8 mouse cellular contexts compared by ENCODE assay signal in the genomic region with DNA sequence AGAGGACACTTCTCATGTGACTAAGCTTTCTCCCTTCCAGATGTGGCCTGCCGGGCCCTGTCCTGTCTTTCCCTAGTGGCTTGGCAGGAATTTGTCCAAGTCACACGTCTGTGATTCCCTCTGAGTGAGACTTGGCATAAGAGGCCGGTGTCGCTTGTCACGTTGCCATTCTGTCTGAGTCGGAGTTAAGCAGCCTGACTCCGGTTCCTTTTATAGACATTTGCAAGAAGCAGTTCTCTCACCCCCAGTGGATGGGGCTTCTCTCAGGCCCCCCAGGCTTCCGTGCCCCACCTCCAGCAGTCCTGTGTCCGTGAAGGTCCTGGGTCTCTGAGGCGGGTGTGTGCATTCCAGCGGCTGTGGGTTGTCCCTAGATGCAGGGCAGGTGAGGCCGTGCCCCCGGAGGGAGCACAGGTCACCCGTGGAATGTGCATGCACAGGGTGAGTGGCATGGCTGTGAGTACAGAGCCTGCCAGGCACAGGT. TPM values are rescaled to one million over a fixed set of nuclear protein-coding genes. Genes with fewer than 3 reads are reported as not detected.
DNase-seq lines count a peak whose midpoint lies in the region; ATAC-seq and TF ChIP-seq lines count a peak whose summit lies in the region.

No protein-coding gene starts in this region.

- no peaks in the 10 kb centered on the region; the same call in 1 of the 2 replicates for H3K36me3 ChIP-seq in liver, adult 2 months (ENCODE audit: control insufficient read depth, insufficient read depth, low read length)
- H3K36me3 ChIP-seq in forebrain, embryonic 11.5 days (ENCODE audit: control insufficient read depth, insufficient read depth, low read length): no peaks in the 10 kb centered on the region; the same call in 1 of the 2 replicates
- peaks cover 21% of the 10 kb centered on the region for H3K36me3 ChIP-seq in midbrain, embryonic 13.5 days

- no peaks in the 10 kb centered on the region for H3K27me3 ChIP-seq in liver, adult 2 months (ENCODE audit: control insufficient read depth, insufficient read depth, low read length)
- no peaks in the 10 kb centered on the region for H3K27me3 ChIP-seq in forebrain, embryonic 11.5 days (ENCODE audit: control insufficient read depth, insufficient read depth, low read length)
- H3K27me3 ChIP-seq in midbrain, embryonic 13.5 days: no peaks in the 10 kb centered on the region

- peak overlapping the region; percentile 29; the same call in 1 of the 2 replicates for H3K4me3 ChIP-seq in liver, adult 2 months (ENCODE audit: insufficient read depth, low read depth, low read length)
- H3K4me3 ChIP-seq in forebrain, embryonic 11.5 days (ENCODE audit: low read depth, low read length): 0 out of 2 replicates have a peak overlapping the region, but pooled peaks have one; percentile 13
- peak overlapping the region; percentile 98 for H3K4me3 ChIP-seq in midbrain, embryonic 13.5 days (replicated peaks)

- 8% methylated on average over 14 of the region's 14 CpGs for WGBS in liver, adult 2 months
- WGBS in forebrain, embryonic 11.5 days: 38% methylated on average over 14 of the region's 14 CpGs
- WGBS in midbrain, embryonic 13.5 days: 37% methylated on average over 14 of the region's 14 CpGs

- peak overlapping the region; percentile 68 for H3K27ac ChIP-seq in liver, adult 2 months (replicated peaks; ENCODE audit: insufficient read depth, low read depth, low read length)
- H3K27ac ChIP-seq in forebrain, embryonic 11.5 days (ENCODE audit: low read depth, low read length): no peak overlapping the region
- no peak overlapping the region for H3K27ac ChIP-seq in midbrain, embryonic 13.5 days

- peaks cover 43% of the 10 kb centered on the region for H3K4me1 ChIP-seq in liver, adult 2 months (ENCODE audit: control insufficient read depth, insufficient read depth, low read length)
- H3K4me1 ChIP-seq in forebrain, embryonic 11.5 days (replicated peaks; ENCODE audit: control insufficient read depth, insufficient read depth, low read length): peaks cover 25% of the 10 kb centered on the region
- H3K4me1 ChIP-seq in midbrain, embryonic 13.5 days (replicated peaks): peaks cover 66% of the 10 kb centered on the region

- TF ChIP-seq CTCF in liver, adult 2 months (IDR thresholded peaks at IDR 0.05; ENCODE audit: low read depth, low read length): no peak

- no peaks in the 10 kb centered on the region for H3K9me3 ChIP-seq in forebrain, embryonic 11.5 days (ENCODE audit: control insufficient read depth, low read length)
- no peaks in the 10 kb centered on the region for H3K9me3 ChIP-seq in midbrain, embryonic 13.5 days

- peak; percentile 88 for DNase-seq in liver, adult 2 months (ENCODE audit: extremely low read depth, low read depth, low spot score)
- no peak for DNase-seq in liver
- no peak for DNase-seq in forebrain, embryonic 11.5 days (ENCODE audit: low spot score)
- DNase-seq in heart, postnatal 14 days: peak; percentile 73 to 81
- DNase-seq in kidney, postnatal 36 days: peak; percentile 80 to 87
- no peak for DNase-seq in ovary, postnatal 10 days (ENCODE audit: low spot score)

- intact Hi-C loops in heart, postnatal 14 days (cut with DNase I): no loop called here

- H3K4me2 ChIP-seq in forebrain, embryonic 11.5 days (ENCODE audit: low read depth, low read length, severe bottlenecking): peak overlapping the region; percentile 77; the same call in 1 of the 2 replicates
- H3K4me2 ChIP-seq in midbrain, embryonic 13.5 days (replicated peaks): peak overlapping the region; percentile 77

- no peak for TF ChIP-seq POLR2A in liver, adult 2 months (IDR thresholded peaks at IDR 0.05; ENCODE audit: extremely low read depth, insufficient read depth, low read length)

- H3K9ac ChIP-seq in liver, adult 2 months (ENCODE audit: low read depth, low read length): peak overlapping the region; percentile 94; the same call in 1 of the 2 replicates
- peak overlapping the region; percentile 93; the same call in 1 of the 2 replicates for H3K9ac ChIP-seq in forebrain, embryonic 11.5 days (ENCODE audit: low read length)
- H3K9ac ChIP-seq in midbrain, embryonic 13.5 days (replicated peaks): peak overlapping the region; percentile 96

- peaks cover 44% of the 10 kb centered on the region for H3K79me2 ChIP-seq in liver, adult 2 months (ENCODE audit: control insufficient read depth, insufficient read depth, low read length)

- ATAC-seq in forebrain, embryonic 11.5 days (replicated peaks; ENCODE audit: low FRiP score): no peak
- ATAC-seq in midbrain, embryonic 13.5 days: no peak
- ATAC-seq in erythroid progenitor cell, adult 5-6 weeks (replicated peaks; ENCODE audit: low FRiP score, poor library complexity, severe bottlenecking): no peak

RNA-seq across cellular contexts. Expression of a gene that starts 13.9 kb away (rescaled TPM):
- total RNA-seq in liver, adult 2 months (2014; rRNA removed): 24.9 and 29.5 TPM in 2 replicates
- 74.6 and 85.7 TPM in 2 replicates for polyA plus RNA-seq in liver, adult 2 months (2012; rRNA removed)
- polyA plus RNA-seq in forebrain, embryonic 11.5 days (2014; fragmentation: Nextera tagmentation; extraction: Ambion mirVana): 128 and 136 TPM in 2 replicates
- 100 to 1,000 TPM; 125 to 128 TPM for total RNA-seq in heart, postnatal 14 days (2021)
- polyA plus RNA-seq in midbrain, embryonic 13.5 days (2015; fragmentation: Nextera tagmentation; extraction: Ambion mirVana): 133 and 137 TPM in 2 replicates
- 20.1 and 20.5 TPM in 2 replicates for total RNA-seq in erythroid progenitor cell, adult 5-6 weeks (2015; ENCODE audit: low replicate concordance)
- 3.0 and 4.9 TPM in 2 replicates for total RNA-seq in erythroid progenitor cell, adult 5-6 weeks (2017; ENCODE audit: low replicate concordance)

RNA-seq across cellular contexts. Expression of a gene that starts 34.8 kb away (rescaled TPM):
- total RNA-seq in liver, adult 2 months (2014; rRNA removed): 5.9 and 6.6 TPM in 2 replicates
- polyA plus RNA-seq in liver, adult 2 months (2012; rRNA removed): 9.3 and 13.0 TPM in 2 replicates
- polyA plus RNA-seq in forebrain, embryonic 11.5 days (2014; fragmentation: Nextera tagmentation; extraction: Ambion mirVana): 17.5 and 20.1 TPM in 2 replicates
- total RNA-seq in heart, postnatal 14 days (2021): 10 to 100 TPM; 29.5 to 34.7 TPM
- 42.8 and 44.8 TPM in 2 replicates for polyA plus RNA-seq in midbrain, embryonic 13.5 days (2015; fragmentation: Nextera tagmentation; extraction: Ambion mirVana)
- 2.9 and 8.3 TPM in 2 replicates for total RNA-seq in erythroid progenitor cell, adult 5-6 weeks (2015; ENCODE audit: low replicate concordance)
- 2.1 and 6.2 TPM in 2 replicates for total RNA-seq in erythroid progenitor cell, adult 5-6 weeks (2017; ENCODE audit: low replicate concordance)

Comparison
In these comparisons a context has a peak if more than half of its experiments do, and no peak if none do; other contexts are left out.
1. DNase-seq: peak in liver, adult 2 months (single experiment), heart, postnatal 14 days (2 of 2) and kidney, postnatal 36 days (2 of 2); none in liver (single experiment), forebrain, embryonic 11.5 days (single experiment) and ovary, postnatal 10 days (single experiment).
2. H3K4me3 ChIP-seq: peak in every context shown above with its lines; median percentile 98 in midbrain, embryonic 13.5 days; 29 in liver, adult 2 months; 13 in forebrain, embryonic 11.5 days.
3. Peak in every context shown above with its lines, with median percentiles within 50 percentile points of each other: H3K9ac ChIP-seq.